Mouse (Mus musculus) small intestine, adult 2 months (tissue): ENCODE results near the gene Gm10197. TPM values are rescaled to one million over a fixed set of nuclear protein-coding genes. Genes with fewer than 3 reads are reported as not detected.

Source experiments
- H3K27ac ChIP-seq: fragments of 200-500 bp; 2 replicates; pipeline ENCODE4 v1.5.1; 2012; ENCODE audit warnings: low read depth, low read length, control low read depth, inconsistent platforms; ENCODE audit not compliant: insufficient read depth
- H3K27me3 ChIP-seq: fragments of 200-500 bp; 2 replicates; pipeline ENCODE4 v1.6.1; 2012; ENCODE audit warnings: mild to moderate bottlenecking, moderate library complexity, low read length, inconsistent platforms; ENCODE audit not compliant: control insufficient read depth, insufficient read depth
- H3K36me3 ChIP-seq: fragments of 200-500 bp; 2 replicates; pipeline ENCODE4 v1.6.1; 2012; ENCODE audit warnings: mild to moderate bottlenecking, low read length, control low read depth, inconsistent platforms; ENCODE audit not compliant: control insufficient read depth, insufficient read depth
- H3K4me1 ChIP-seq: fragments of 200-500 bp; 2 replicates; pipeline ENCODE4 v1.6.1; 2012; ENCODE audit warnings: low read length, inconsistent platforms, mixed read lengths; ENCODE audit not compliant: control insufficient read depth, insufficient read depth, insufficient read length
- H3K4me3 ChIP-seq: fragments of 200-500 bp; 2 replicates; pipeline ENCODE4 v1.5.1; 2012; ENCODE audit warnings: low read depth, mild to moderate bottlenecking, control low read depth, inconsistent platforms, low read length, moderate library complexity
- CTCF ChIP-seq: fragments of 200-500 bp; IDR thresholded peaks from 2 replicates; pipeline ENCODE4 v1.5.1; 2012; ENCODE audit warnings: low read depth, mild to moderate bottlenecking, control low read depth, inconsistent platforms, low read length, moderate library complexity, mixed read lengths; ENCODE audit not compliant: insufficient replicate concordance, insufficient read length; ENCODE audit errors: extremely low read depth
- POLR2A ChIP-seq: fragments of 200-500 bp; IDR thresholded peaks from 2 replicates; pipeline ENCODE4 v1.6.1; 2012; ENCODE audit warnings: low read depth, mild to moderate bottlenecking, control low read depth, inconsistent platforms, low read length, moderate library complexity
- WGBS: fragments of 180-500 bp; shearing (Covaris S2); methylation state at CpG from one replicate; pipeline ENCODE4 v1.1.7; 2018; 5-methylcytosine and 5-hydroxymethylcytosine counted together
- polyA plus RNA-seq: library from polyadenylated mRNA; depleted of rRNA; stranded (reverse); fragments of >200 nt; gene quantifications from 2 replicates; pipeline ENCODE4 v1.2.3, GENCODE M21; 2012

Gene Gm10197
- polyA plus RNA-seq, 1 experiment: not detected

- TF ChIP-seq CTCF (no peak), POLR2A (no peak)
- peaks cover 63% of the 10 kb centered on the region for H3K36me3 ChIP-seq
- WGBS: 95% methylated on average over 15 of the region's 15 CpGs
Observed at GRCm38 (mm10) chr19:53383336-53383735, 11.8 kb upstream of the Gm10197 start.

GRCm38 (mm10) chr19:53378421-53378820 lies 6.9 kb upstream of the Gm10197 start:
- no peaks in the 10 kb centered on the region for H3K4me1 ChIP-seq
- H3K27me3 ChIP-seq: no peaks in the 10 kb centered on the region
- no peak overlapping the region for H3K4me3 ChIP-seq
- TF ChIP-seq POLR2A (no peak), CTCF (no peak)
- 88% methylated on average over 10 of the region's 10 CpGs for WGBS
- peaks cover 61% of the 10 kb centered on the region for H3K36me3 ChIP-seq
- no peak overlapping the region for H3K27ac ChIP-seq

More at GRCm38 (mm10) chr19:53383336-53383735, 11.8 kb upstream of the Gm10197 start:
- Histone ChIP-seq H3K27me3 (no peaks in the 10 kb centered on the region), H3K4me3 (no peak overlapping the region), H3K27ac (no peak overlapping the region), H3K4me1 (no peaks in the 10 kb centered on the region)

GRCm38 (mm10) chr19:53377652-53378051 lies 6.1 kb upstream of the Gm10197 start:
- no peak for TF ChIP-seq CTCF
- TF ChIP-seq POLR2A: no peak
- peaks cover 59% of the 10 kb centered on the region for H3K36me3 ChIP-seq
- WGBS: 66% methylated on average over 8 of the region's 8 CpGs
- no peak overlapping the region for H3K27ac ChIP-seq
- no peaks in the 10 kb centered on the region for H3K27me3 ChIP-seq
- no peak overlapping the region for H3K4me3 ChIP-seq
- H3K4me1 ChIP-seq: no peaks in the 10 kb centered on the region

GRCm38 (mm10) chr19:53375816-53376215 lies 4.2 kb upstream of the Gm10197 start:
- WGBS: 83% methylated on average over 9 of the region's 9 CpGs
- H3K4me3 ChIP-seq: no peak overlapping the region
- H3K36me3 ChIP-seq: peaks cover 62% of the 10 kb centered on the region
- H3K4me1 ChIP-seq: no peaks in the 10 kb centered on the region
- H3K27ac ChIP-seq: no peak overlapping the region
- TF ChIP-seq CTCF: no peak
- no peak for TF ChIP-seq POLR2A
- H3K27me3 ChIP-seq: no peaks in the 10 kb centered on the region

- TF ChIP-seq CTCF (no peak), POLR2A (no peak)
- WGBS: 91% methylated on average over 6 of the region's 6 CpGs
- H3K27ac ChIP-seq: no peak overlapping the region
- no peak overlapping the region for H3K4me3 ChIP-seq
- H3K4me1 ChIP-seq: no peaks in the 10 kb centered on the region
- no peaks in the 10 kb centered on the region for H3K27me3 ChIP-seq
- H3K36me3 ChIP-seq: peaks cover 59% of the 10 kb centered on the region
Observed at GRCm38 (mm10) chr19:53375299-53375698, 3.7 kb upstream of the Gm10197 start.

- TF ChIP-seq POLR2A (no peak), CTCF (no peak)
- H3K4me3 ChIP-seq: no peak overlapping the region
- no peak overlapping the region for H3K27ac ChIP-seq
- H3K36me3 ChIP-seq: peaks cover 52% of the 10 kb centered on the region
- H3K4me1 ChIP-seq: no peaks in the 10 kb centered on the region
- H3K27me3 ChIP-seq: no peaks in the 10 kb centered on the region
- WGBS: 98% methylated on average over 2 of the region's 2 CpGs
Observed at GRCm38 (mm10) chr19:53373570-53373969, 2.0 kb upstream of the Gm10197 start.

GRCm38 (mm10) chr19:53370233-53370632 lies 1.3 kb downstream of the Gm10197 start:
- no peak overlapping the region for H3K4me3 ChIP-seq

GRCm38 (mm10) chr19:53369469-53370043 lies 2.0 kb downstream of the Gm10197 start:
- Histone ChIP-seq H3K4me1 (no peaks in the 10 kb centered on the region), H3K27ac (no peak overlapping the region), H3K27me3 (no peaks in the 10 kb centered on the region), H3K4me3 (no peak overlapping the region), H3K36me3 (peaks cover 27% of the 10 kb centered on the region)
- WGBS: 34% methylated on average over 14 of the region's 14 CpGs
- no peak for TF ChIP-seq POLR2A
- TF ChIP-seq CTCF: peak; percentile 95; the same call in 1 of the 2 replicates

More at GRCm38 (mm10) chr19:53370233-53370632, 1.3 kb downstream of the Gm10197 start:
- peaks cover 33% of the 10 kb centered on the region for H3K36me3 ChIP-seq
- TF ChIP-seq CTCF: no peak
- no peak for TF ChIP-seq POLR2A
- 80% methylated on average over 15 of the region's 15 CpGs for WGBS
- H3K27ac ChIP-seq: no peak overlapping the region
- H3K27me3 ChIP-seq: no peaks in the 10 kb centered on the region
- H3K4me1 ChIP-seq: no peaks in the 10 kb centered on the region
